Mouse (Mus musculus): ENCODE measurements around the gene Stard3nl.

The Stard3nl gene

GRCm38 (mm10) chr13:19395688-19396354, at the start of gene Stard3nl:
Gene Stard3nl, minus strand, starts transcription at chr13:19395795.
- DNase-seq, result peak; percentile 100

- DNase-seq, result peak; percentile 20
These were observed 42.4 kb upstream of the Stard3nl start for GRCm38 (mm10) chr13:19438040-19438439.

GRCm38 (mm10) chr13:19429812-19430370, 34.3 kb upstream of the Stard3nl start:
- no peak for DNase-seq

GRCm38 (mm10) chr13:19428076-19428475, 32.5 kb upstream of the Stard3nl start:
- no peak for DNase-seq

GRCm38 (mm10) chr13:19424563-19424962, 29.0 kb upstream of the Stard3nl start:
- no peak for DNase-seq

- DNase-seq, result no peak
These were observed 26.9 kb upstream of the Stard3nl start for GRCm38 (mm10) chr13:19422521-19422920.

- DNase-seq, result no peak
These were observed 22.4 kb upstream of the Stard3nl start for GRCm38 (mm10) chr13:19417885-19418521.

- DNase-seq, result no peak
These were observed 20.4 kb upstream of the Stard3nl start for GRCm38 (mm10) chr13:19415894-19416531.

GRCm38 (mm10) chr13:19415337-19415736, 19.7 kb upstream of the Stard3nl start:
- no peak for DNase-seq

GRCm38 (mm10) chr13:19412334-19412939, 16.8 kb upstream of the Stard3nl start:
- DNase-seq, result no peak

- DNase-seq, result no peak
These were observed 16.3 kb upstream of the Stard3nl start for GRCm38 (mm10) chr13:19411886-19412285.

- DNase-seq, result no peak
These were observed 15.1 kb upstream of the Stard3nl start for GRCm38 (mm10) chr13:19410694-19411093.

GRCm38 (mm10) chr13:19407953-19408352, 12.4 kb upstream of the Stard3nl start:
- no peak for DNase-seq

GRCm38 (mm10) chr13:19404623-19405022, 9.0 kb upstream of the Stard3nl start:
- no peak for DNase-seq

GRCm38 (mm10) chr13:19394798-19395687, 552 bp downstream of the Stard3nl start:
- DNase-seq, result no peak

GRCm38 (mm10) chr13:19394171-19394570, 1.4 kb downstream of the Stard3nl start:
- DNase-seq, result no peak

- DNase-seq, result no peak
These were observed 1.9 kb downstream of the Stard3nl start for GRCm38 (mm10) chr13:19393731-19394130.

- peak; percentile 53 for DNase-seq
These were observed 4.0 kb downstream of the Stard3nl start for GRCm38 (mm10) chr13:19391608-19392007.

GRCm38 (mm10) chr13:19390296-19390695, 5.3 kb downstream of the Stard3nl start:
- no peak for DNase-seq

GRCm38 (mm10) chr13:19389896-19390295, 5.7 kb downstream of the Stard3nl start:
- DNase-seq, result no peak

GRCm38 (mm10) chr13:19389434-19389833, 6.2 kb downstream of the Stard3nl start:
- peak; percentile 59 for DNase-seq

- DNase-seq, result no peak
These were observed 10.4 kb downstream of the Stard3nl start for GRCm38 (mm10) chr13:19385226-19385625.
